Mouse (Mus musculus) spleen, postnatal 0 days (tissue): ENCODE data around the gene Sestd1. TPM values are rescaled to one million over a fixed set of nuclear protein-coding genes. Genes with fewer than 3 reads are reported as not detected.

Source experiments
- polyA plus RNA-seq: library from polyadenylated mRNA; unstranded; fragments of >200 nt; fragmentation: Nextera tagmentation; extraction: Ambion mirVana; gene quantifications from 2 replicates; pipeline ENCODE4 v1.2.1, GENCODE M21; 2015

Sestd1 gene
- polyA plus RNA-seq, result 1.7 and 2.3 TPM in 2 replicates

DNA sequence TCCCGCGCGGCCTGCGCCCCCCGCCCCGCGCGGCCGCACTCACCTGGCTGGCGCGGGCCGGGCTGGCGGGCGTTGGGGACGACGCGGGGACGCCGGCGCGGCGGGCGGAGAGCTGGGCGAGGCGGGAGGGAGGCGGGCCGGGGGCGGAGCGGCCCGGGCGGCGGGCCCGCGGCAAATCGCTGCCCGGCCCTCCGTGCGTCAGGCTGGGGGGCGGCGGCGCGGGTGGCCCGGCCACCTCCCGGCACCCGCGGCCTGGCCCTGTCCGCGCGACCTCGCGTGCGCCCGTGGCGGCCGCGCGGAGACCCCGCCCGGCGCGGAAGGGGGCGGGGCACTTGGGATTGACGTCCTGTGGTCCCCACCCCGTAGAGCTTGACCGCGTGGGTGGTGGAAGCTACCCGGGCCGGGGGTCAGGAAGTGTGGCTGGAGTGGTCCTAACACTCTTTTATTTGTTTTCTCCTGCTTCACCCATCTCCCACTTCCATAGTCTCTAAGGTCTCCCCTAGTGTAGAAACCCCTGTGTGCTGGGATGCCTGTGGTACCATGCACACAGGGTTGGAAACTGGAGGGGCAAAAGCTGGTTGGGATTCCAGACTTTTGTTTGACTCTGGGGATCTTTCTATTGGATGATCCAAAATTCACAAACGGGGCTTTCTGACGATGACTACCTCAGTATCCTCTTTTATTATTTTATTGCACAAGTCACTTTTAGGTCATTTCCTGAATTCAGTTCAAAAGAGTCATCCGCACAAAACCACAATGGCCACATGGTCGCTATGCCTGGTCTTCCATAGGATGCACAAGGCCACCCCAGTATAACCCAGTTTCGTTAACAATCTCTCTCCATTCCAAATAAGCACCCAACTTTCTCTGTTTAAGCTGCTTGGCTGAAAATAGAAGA lies at the start of gene Sestd1:
TSS of gene Sestd1 (minus strand) at position 81 of the 898 bp plus-strand sequence.

GRCm38 (mm10) chr2:77170633-77171105 lies 109.7 kb downstream of the Sestd1 start, which contains the start of gene Ccdc141:
TSS of gene Ccdc141 (minus strand) at chr2:77170636.

Other genes with a start within 250 kb of the Sestd1 start
- 2.2 and 3.0 TPM in 2 replicates for gene Ccdc141, start 110.0 kb downstream of the Sestd1 start, polyA plus RNA-seq